Mouse (Mus musculus) liver, embryonic 15.5 days (tissue): ENCODE measurements around the gene Aacs. TPM values are rescaled to one million over a fixed set of nuclear protein-coding genes. Genes with fewer than 3 reads are reported as not detected.
A peak's percentile ranks its signal among the peaks of the same experiment; 100 is the strongest.

Experiments
- ATAC-seq: fragments of 200-750 bp; cut with Nextera tagmentation; 2 replicates; pipeline ENCODE4 v1.8.0; 2017; ENCODE audit warnings: moderate number of reproducible peaks, mild to moderate bottlenecking, moderate library complexity; ENCODE audit not compliant: insufficient read depth
- H3K27ac ChIP-seq: fragments of 300-500 bp; sonication (generic); replicated peaks from 2 replicates; pipeline ENCODE4 v1.5.1; 2015; ENCODE audit warnings: mild to moderate bottlenecking, inconsistent platforms
- H3K27me3 ChIP-seq: fragments of 300-500 bp; sonication (generic); 2 replicates; pipeline ENCODE4 v1.6.1; 2015; ENCODE audit warnings: mild to moderate bottlenecking, inconsistent platforms
- H3K36me3 ChIP-seq: fragments of 300-500 bp; sonication (generic); replicated peaks from 2 replicates; pipeline ENCODE4 v1.6.1; 2015; ENCODE audit warnings: moderate library complexity, mild to moderate bottlenecking, inconsistent platforms
- H3K4me1 ChIP-seq: fragments of 300-500 bp; sonication (generic); replicated peaks from 2 replicates; pipeline ENCODE4 v1.6.1; 2015; ENCODE audit warnings: inconsistent platforms
- H3K4me2 ChIP-seq: fragments of 300-500 bp; sonication (generic); 2 replicates; pipeline ENCODE4 v1.6.1; 2015; ENCODE audit warnings: moderate library complexity, mild to moderate bottlenecking, inconsistent platforms
- H3K4me3 ChIP-seq: fragments of 300-500 bp; sonication (generic); replicated peaks from 2 replicates; pipeline ENCODE4 v1.5.1; 2015; ENCODE audit warnings: mild to moderate bottlenecking, inconsistent platforms
- H3K9ac ChIP-seq: fragments of 300-500 bp; sonication (generic); 2 replicates; pipeline ENCODE4 v1.6.1; 2015; ENCODE audit warnings: moderate library complexity, mild to moderate bottlenecking, inconsistent platforms
- H3K9me3 ChIP-seq: fragments of 300-500 bp; sonication (generic); replicated peaks from 2 replicates; pipeline ENCODE4 v1.6.1; 2016; ENCODE audit warnings: inconsistent platforms
- WGBS: fragments of 180-500 bp; shearing (Covaris S2); methylation state at CpG from one replicate; pipeline ENCODE4 v1.1.7; 2015; ENCODE audit warnings: mixed read lengths; ENCODE audit not compliant: insufficient replicate concordance; 5-methylcytosine and 5-hydroxymethylcytosine counted together
- polyA plus RNA-seq: library from polyadenylated mRNA; unstranded; fragments of >200 nt; fragmentation: Nextera tagmentation; extraction: Ambion mirVana; gene quantifications from 2 replicates; pipeline ENCODE4 v1.2.1, GENCODE M21; 2015

The Aacs gene
- polyA plus RNA-seq, 1 experiment from 2014 or later, result 18.7 TPM

- Histone ChIP-seq H3K27ac (no peak overlapping the region), H3K4me1 (no peaks in the 10 kb centered on the region), H3K9ac (no peak overlapping the region), H3K4me2 (no peak overlapping the region), H3K9me3 (no peaks in the 10 kb centered on the region), H3K36me3 (peaks cover 15% of the 10 kb centered on the region; the same call in 1 of the 2 replicates), H3K27me3 (no peaks in the 10 kb centered on the region), H3K4me3 (no peak overlapping the region)
- 63% methylated on average over 5 of the region's 5 CpGs for WGBS
- ATAC-seq, result no peak
Measured at GRCm38 (mm10) chr5:125493093-125493423, 17.4 kb downstream of the Aacs start.

GRCm38 (mm10) chr5:125495655-125496054 is 20.0 kb downstream of the Aacs start:
- Histone ChIP-seq H3K9me3 (no peaks in the 10 kb centered on the region), H3K4me1 (0 out of 2 replicates have a peak, but pooled peaks cover 3% of the 10 kb centered on the region), H3K4me3 (no peak overlapping the region), H3K4me2 (no peak overlapping the region), H3K27me3 (no peaks in the 10 kb centered on the region), H3K27ac (no peak overlapping the region), H3K36me3 (peaks cover 18% of the 10 kb centered on the region; the same call in 1 of the 2 replicates), H3K9ac (no peak overlapping the region)
- no peak for ATAC-seq
- 81% methylated on average over 10 of the region's 10 CpGs for WGBS

- no peak overlapping the region for H3K4me3 ChIP-seq
- WGBS, result 62% methylated on average over 12 of the region's 12 CpGs
- H3K9ac ChIP-seq, result no peak overlapping the region
- H3K4me2 ChIP-seq, result no peak overlapping the region
- no peak for ATAC-seq
- no peaks in the 10 kb centered on the region for H3K9me3 ChIP-seq
- H3K27me3 ChIP-seq, result no peaks in the 10 kb centered on the region
- no peak overlapping the region for H3K27ac ChIP-seq
- H3K36me3 ChIP-seq, result 0 out of 2 replicates have a peak, but pooled peaks cover 9% of the 10 kb centered on the region
- H3K4me1 ChIP-seq, result 0 out of 2 replicates have a peak, but pooled peaks cover 4% of the 10 kb centered on the region
Measured at GRCm38 (mm10) chr5:125497821-125498600, 22.4 kb downstream of the Aacs start.

GRCm38 (mm10) chr5:125501505-125501904 is 25.9 kb downstream of the Aacs start:
- H3K9ac ChIP-seq, result no peak overlapping the region
- H3K27ac ChIP-seq, result no peak overlapping the region
- peaks cover 12% of the 10 kb centered on the region; the same call in 1 of the 2 replicates for H3K4me1 ChIP-seq
- no peak overlapping the region for H3K4me2 ChIP-seq
- peaks cover 32% of the 10 kb centered on the region for H3K36me3 ChIP-seq
- ATAC-seq, result no peak
- H3K27me3 ChIP-seq, result no peaks in the 10 kb centered on the region
- no peaks in the 10 kb centered on the region for H3K9me3 ChIP-seq
- H3K4me3 ChIP-seq, result no peak overlapping the region
- WGBS, result 63% methylated on average over 6 of the region's 6 CpGs

GRCm38 (mm10) chr5:125502186-125502585 is 26.6 kb downstream of the Aacs start:
- Histone ChIP-seq H3K27me3 (no peaks in the 10 kb centered on the region), H3K27ac (no peak overlapping the region), H3K36me3 (peaks cover 36% of the 10 kb centered on the region), H3K9me3 (no peaks in the 10 kb centered on the region), H3K4me2 (no peak overlapping the region), H3K9ac (no peak overlapping the region), H3K4me1 (peaks cover 12% of the 10 kb centered on the region; the same call in 1 of the 2 replicates), H3K4me3 (no peak overlapping the region)
- no peak for ATAC-seq
- WGBS, result 48% methylated on average over 3 of the region's 3 CpGs

- H3K27ac ChIP-seq, result no peak overlapping the region
- ATAC-seq, result no peak
Measured at GRCm38 (mm10) chr5:125503628-125504027, 28.0 kb downstream of the Aacs start.

GRCm38 (mm10) chr5:125504692-125505091 is 29.1 kb downstream of the Aacs start:
- Histone ChIP-seq H3K27me3 (no peaks in the 10 kb centered on the region), H3K27ac (no peak overlapping the region), H3K4me3 (no peak overlapping the region), H3K4me2 (no peak overlapping the region), H3K36me3 (peaks cover 55% of the 10 kb centered on the region), H3K9me3 (no peaks in the 10 kb centered on the region), H3K4me1 (peaks cover 10% of the 10 kb centered on the region; the same call in 1 of the 2 replicates), H3K9ac (no peak overlapping the region)
- ATAC-seq, result no peak
- WGBS, result 70% methylated on average over 11 of the region's 11 CpGs

More at GRCm38 (mm10) chr5:125503628-125504027, 28.0 kb downstream of the Aacs start:
- peaks cover 45% of the 10 kb centered on the region for H3K36me3 ChIP-seq
- no peaks in the 10 kb centered on the region for H3K27me3 ChIP-seq
- 45% methylated on average over 6 of the region's 6 CpGs for WGBS
- peaks cover 12% of the 10 kb centered on the region; the same call in 1 of the 2 replicates for H3K4me1 ChIP-seq
- no peak overlapping the region for H3K4me3 ChIP-seq
- H3K9me3 ChIP-seq, result no peaks in the 10 kb centered on the region
- no peak overlapping the region for H3K9ac ChIP-seq
- no peak overlapping the region for H3K4me2 ChIP-seq

- Histone ChIP-seq H3K4me3 (no peak overlapping the region), H3K4me2 (no peak overlapping the region), H3K9me3 (no peaks in the 10 kb centered on the region), H3K36me3 (peaks cover 54% of the 10 kb centered on the region), H3K9ac (no peak overlapping the region), H3K4me1 (peaks cover 10% of the 10 kb centered on the region; the same call in 1 of the 2 replicates), H3K27ac (no peak overlapping the region), H3K27me3 (no peaks in the 10 kb centered on the region)
- WGBS, result 86% methylated on average over 15 of the region's 15 CpGs
- ATAC-seq, result no peak
Measured at GRCm38 (mm10) chr5:125505968-125506367, 30.4 kb downstream of the Aacs start.

GRCm38 (mm10) chr5:125507582-125507981 is 32.0 kb downstream of the Aacs start:
- Histone ChIP-seq H3K4me2 (no peak overlapping the region), H3K27me3 (no peaks in the 10 kb centered on the region), H3K27ac (no peak overlapping the region), H3K4me3 (no peak overlapping the region), H3K9ac (no peak overlapping the region), H3K4me1 (peaks cover 10% of the 10 kb centered on the region; the same call in 1 of the 2 replicates), H3K36me3 (peaks cover 62% of the 10 kb centered on the region), H3K9me3 (no peaks in the 10 kb centered on the region)
- no peak for ATAC-seq
- WGBS, result 85% methylated on average over 9 of the region's 9 CpGs

GRCm38 (mm10) chr5:125508006-125508405 is 32.4 kb downstream of the Aacs start:
- H3K4me1 ChIP-seq, result peaks cover 8% of the 10 kb centered on the region; the same call in 1 of the 2 replicates
- no peak for ATAC-seq
- H3K4me3 ChIP-seq, result no peak overlapping the region
- H3K9me3 ChIP-seq, result no peaks in the 10 kb centered on the region
- WGBS, result 82% methylated on average over 10 of the region's 10 CpGs
- H3K36me3 ChIP-seq, result peaks cover 67% of the 10 kb centered on the region
- no peak overlapping the region for H3K27ac ChIP-seq
- no peak overlapping the region for H3K4me2 ChIP-seq
- no peaks in the 10 kb centered on the region for H3K27me3 ChIP-seq
- H3K9ac ChIP-seq, result no peak overlapping the region

GRCm38 (mm10) chr5:125509541-125509940 is 33.9 kb downstream of the Aacs start:
- Histone ChIP-seq H3K4me3 (no peak overlapping the region), H3K4me2 (no peak overlapping the region), H3K4me1 (no peaks in the 10 kb centered on the region), H3K9ac (no peak overlapping the region), H3K36me3 (peaks cover 73% of the 10 kb centered on the region), H3K27me3 (no peaks in the 10 kb centered on the region), H3K27ac (no peak overlapping the region), H3K9me3 (no peaks in the 10 kb centered on the region)
- peak; percentile 22; the same call in 1 of the 2 replicates for ATAC-seq
- WGBS, result 37% methylated on average over 5 of the region's 5 CpGs
